Mouse (Mus musculus): ENCODE measurements around the gene Haao.

Gene Haao

GRCm38 (mm10) chr17:83834120-83834519 is 13.6 kb downstream of the Haao start:
- DNase-seq (ENCODE audit: low spot score) = no peak

GRCm38 (mm10) chr17:83830616-83831292 is 17.0 kb downstream of the Haao start:
- no peak for DNase-seq (ENCODE audit: low spot score)

- DNase-seq (ENCODE audit: low spot score) = no peak
Observed at GRCm38 (mm10) chr17:83829356-83829755, 18.4 kb downstream of the Haao start.

DNA sequence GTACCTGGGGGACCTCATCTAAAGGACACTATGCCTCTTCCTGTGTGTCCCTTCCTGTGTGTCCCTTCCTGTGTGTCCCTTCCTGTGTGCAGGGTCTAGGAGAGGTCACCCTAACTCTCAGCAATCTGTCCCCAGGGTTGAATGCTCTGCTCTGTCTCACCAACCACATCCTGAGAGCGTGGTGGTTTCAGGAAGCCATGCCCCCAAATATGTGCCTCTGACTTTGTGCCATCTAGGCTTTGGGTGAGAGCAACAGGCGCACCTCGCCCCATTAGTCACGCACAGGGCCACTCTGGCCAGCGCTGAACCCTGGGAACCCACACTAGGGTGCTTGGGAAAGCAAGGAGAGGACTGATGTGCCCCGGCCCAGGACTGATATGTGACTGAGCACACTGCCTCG is 23.9 kb downstream of the Haao start:
- DNase-seq (ENCODE audit: low spot score) = no peak

- DNase-seq (ENCODE audit: low spot score) = no peak
Observed at GRCm38 (mm10) chr17:83821876-83822275, 25.9 kb downstream of the Haao start.

DNA sequence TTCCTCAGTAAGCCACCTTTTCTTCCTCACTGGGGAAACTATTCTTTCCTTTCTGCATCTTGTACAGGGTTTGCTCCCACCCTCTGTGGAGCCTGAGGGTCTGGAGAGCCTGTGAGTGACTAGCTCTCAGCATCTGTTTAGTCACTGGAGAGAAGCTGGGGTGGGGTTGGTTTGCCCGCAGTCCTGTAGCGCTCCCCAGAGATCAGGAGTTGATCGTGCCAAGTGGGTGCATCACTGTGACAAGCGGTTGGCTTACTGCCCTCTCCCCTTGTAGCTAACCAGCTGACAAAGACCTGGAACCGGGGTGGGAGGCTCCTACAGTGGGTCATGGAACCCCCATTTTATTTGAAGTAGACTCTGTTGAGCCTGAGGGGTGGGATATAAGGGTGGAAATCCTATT is 27.1 kb downstream of the Haao start:
- DNase-seq (ENCODE audit: low spot score) = no peak

GRCm38 (mm10) chr17:83819503-83819902 is 28.3 kb downstream of the Haao start:
- no peak for DNase-seq (ENCODE audit: low spot score)

DNA sequence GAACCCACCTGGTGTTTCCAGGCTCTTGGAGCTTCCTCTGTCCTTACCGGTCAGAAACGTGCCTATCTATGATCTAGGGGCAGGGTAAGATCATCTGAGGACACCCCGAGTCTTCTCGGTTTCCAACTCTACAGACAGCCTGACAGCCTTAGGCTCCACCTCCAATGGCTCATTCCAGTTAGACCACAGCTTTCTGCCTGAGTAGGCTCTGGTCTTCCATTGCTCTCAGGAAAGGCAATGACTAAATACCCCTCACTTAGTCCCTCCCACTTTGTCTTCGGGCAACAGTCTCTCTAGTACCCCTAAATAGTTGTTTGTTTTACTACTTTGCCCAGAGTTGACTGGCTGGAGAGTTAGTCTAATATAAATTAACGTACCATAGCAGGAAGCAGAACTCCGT is 30.8 kb downstream of the Haao start:
- no peak for DNase-seq (ENCODE audit: low spot score)

DNA sequence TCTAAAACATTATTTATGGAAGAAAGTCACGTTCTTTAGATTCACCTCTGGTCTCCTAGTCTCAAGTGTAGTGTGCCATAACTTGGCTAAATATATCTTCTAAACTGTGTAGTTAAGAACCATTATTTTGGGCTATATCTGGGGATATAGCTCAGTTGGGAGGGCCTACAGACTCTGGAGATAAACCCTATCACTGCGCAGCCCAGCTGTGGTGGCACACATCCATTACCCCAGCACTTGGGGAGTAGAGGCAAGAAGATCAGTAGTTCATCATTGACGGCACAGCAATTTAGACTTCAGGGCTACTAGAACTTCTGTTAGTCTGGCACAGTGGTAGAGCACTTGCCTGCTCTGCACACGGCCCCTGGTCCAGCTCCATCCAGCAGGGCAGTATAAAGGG is 34.7 kb downstream of the Haao start:
- no peak for DNase-seq (ENCODE audit: low spot score)

GRCm38 (mm10) chr17:83812200-83812944 is 35.4 kb downstream of the Haao start:
- no peak for DNase-seq (ENCODE audit: low spot score)

DNA sequence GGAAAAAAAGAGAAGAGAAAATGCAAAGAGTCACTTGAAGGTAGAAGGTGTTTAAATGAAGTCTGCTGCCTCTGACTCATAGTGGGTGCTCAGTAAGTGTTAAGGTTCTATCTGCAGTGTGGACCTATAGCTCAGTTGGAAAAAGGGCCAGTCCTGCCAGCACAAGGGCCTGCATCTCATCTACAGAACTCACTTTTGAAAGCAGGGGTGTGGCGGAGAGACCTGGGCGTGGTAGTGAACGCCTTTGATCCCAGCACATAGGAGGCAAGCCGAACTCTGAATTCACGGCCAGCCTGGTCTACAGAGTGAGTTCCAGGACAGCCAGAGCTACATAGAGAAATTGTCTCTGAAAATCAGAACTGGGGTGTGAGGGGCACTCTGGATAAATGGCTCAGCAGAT is 37.5 kb downstream of the Haao start:
- peak; percentile 51 for DNase-seq (ENCODE audit: low spot score)

DNA sequence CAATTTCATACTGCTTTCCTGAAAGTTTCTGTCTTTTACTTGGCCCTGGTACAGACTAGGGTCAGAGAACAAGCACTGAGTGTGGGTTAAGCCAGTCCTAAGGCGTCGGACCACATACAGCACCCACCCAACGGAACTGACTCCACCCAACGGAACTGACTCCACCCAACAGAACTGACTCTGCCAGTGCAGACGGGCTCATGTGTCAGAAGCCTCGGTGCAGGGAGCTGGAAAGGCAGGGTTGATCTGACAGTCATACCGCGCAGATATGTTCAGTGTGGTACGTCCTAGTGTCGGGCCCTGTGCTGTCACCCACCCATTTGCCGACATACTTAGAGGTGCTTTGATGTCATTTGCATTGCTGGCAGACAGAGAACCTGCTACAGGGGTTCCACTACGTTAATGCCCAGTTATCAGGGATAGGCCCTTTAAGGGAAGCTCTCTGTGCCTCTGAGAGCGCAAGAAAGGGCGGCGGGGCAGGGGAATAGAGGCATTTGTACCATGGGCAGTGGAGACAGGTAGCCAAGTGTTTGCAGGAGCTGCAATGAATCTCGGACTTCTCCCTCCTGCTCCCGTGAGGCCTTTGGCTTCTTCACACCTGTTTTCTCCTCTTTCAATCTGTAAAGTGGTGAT is 38.5 kb downstream of the Haao start:
- DNase-seq (ENCODE audit: low spot score) = peak; percentile 69

DNA sequence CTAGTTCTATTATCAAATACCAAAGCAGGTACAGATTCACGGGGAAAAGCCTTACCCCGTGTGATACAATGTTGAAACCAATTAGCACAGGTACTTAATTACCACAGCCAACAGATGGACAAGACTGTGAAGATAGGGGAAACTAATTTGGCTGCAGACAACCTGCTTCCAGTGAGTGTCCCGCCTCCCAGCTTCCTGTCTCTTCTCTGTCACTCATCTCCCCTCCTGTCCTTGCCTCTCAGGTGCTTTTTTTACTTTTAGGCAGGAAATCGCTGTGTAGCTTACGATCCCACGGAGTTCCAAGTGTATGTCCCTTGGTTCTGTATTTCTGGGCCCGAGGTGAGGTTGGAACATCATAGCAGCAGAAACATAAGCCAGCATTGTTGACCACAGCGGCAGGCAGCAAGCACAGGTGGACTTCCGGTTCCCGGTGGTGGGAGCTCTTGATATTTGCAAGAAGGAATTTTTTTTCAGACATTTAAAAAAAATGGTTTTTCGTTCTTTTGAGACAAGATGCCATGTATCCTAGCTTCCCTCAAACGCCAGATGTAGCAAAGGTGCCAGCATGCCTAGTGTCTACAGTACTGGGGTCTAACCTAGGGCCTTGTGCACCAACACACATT is 39.2 kb downstream of the Haao start:
- DNase-seq (ENCODE audit: low spot score) = no peak

DNA sequence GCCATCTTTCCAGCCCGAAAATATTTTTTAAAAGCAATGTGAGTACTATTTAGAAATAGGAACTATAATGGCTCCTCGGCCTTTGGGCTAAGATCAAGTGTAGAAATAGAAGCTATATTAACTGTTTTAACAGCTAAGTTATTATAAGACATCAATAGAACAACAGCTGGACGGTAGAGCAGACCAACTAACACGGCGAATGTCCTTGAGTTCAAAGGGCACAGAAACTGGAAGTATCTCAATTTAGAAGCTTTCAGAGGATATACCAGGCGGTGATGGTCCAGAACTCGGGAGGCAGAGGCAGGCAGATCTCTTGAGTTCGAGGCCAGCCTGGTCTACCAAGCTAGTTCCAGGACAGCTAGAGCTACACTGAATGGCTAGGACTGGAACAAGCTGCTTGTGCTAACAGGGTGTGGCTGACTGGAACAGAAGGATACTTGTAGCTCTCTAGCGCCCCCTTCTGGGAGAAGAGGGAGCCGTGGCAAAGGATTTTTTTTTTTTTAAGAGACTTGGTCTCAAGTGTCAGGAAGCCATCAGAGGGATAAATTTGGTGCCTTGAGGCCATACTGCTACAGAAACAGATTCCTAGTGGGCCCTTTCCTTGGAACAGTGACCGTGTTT is 39.9 kb downstream of the Haao start:
- peak; percentile 71 for DNase-seq (ENCODE audit: low spot score)

GRCm38 (mm10) chr17:83807345-83807744 is 40.4 kb downstream of the Haao start:
- peak; percentile 15 for DNase-seq (ENCODE audit: low spot score)

- no peak for DNase-seq (ENCODE audit: low spot score)
Observed at GRCm38 (mm10) chr17:83805078-83805477, 42.7 kb downstream of the Haao start.

GRCm38 (mm10) chr17:83803987-83804386 is 43.8 kb downstream of the Haao start:
- DNase-seq (ENCODE audit: low spot score) = no peak

GRCm38 (mm10) chr17:83799506-83800050 is 48.2 kb downstream of the Haao start:
- no peak for DNase-seq (ENCODE audit: low spot score)

DNA sequence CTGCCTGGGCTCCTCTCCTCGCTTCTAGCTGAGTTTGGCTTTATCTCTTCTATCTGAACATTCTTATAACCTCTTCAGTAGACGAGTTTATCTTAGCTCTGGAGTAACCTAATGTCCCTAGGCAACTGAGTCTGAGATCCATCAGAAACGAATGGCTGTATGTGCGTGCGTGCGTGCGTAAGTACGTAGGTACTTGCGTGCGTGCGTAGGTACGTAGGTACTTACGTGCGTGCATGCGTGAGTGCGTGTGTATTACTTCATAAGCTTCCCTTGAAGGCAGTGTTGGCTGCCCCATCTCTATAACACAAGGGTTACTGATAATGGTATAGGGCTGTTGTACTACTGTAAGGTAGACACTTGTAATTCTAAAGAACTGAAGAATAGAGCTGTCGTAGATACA is 52.6 kb downstream of the Haao start:
- no peak for DNase-seq (ENCODE audit: low spot score)

GRCm38 (mm10) chr17:83792388-83792787 is 55.4 kb downstream of the Haao start:
- no peak for DNase-seq (ENCODE audit: low spot score)

DNA sequence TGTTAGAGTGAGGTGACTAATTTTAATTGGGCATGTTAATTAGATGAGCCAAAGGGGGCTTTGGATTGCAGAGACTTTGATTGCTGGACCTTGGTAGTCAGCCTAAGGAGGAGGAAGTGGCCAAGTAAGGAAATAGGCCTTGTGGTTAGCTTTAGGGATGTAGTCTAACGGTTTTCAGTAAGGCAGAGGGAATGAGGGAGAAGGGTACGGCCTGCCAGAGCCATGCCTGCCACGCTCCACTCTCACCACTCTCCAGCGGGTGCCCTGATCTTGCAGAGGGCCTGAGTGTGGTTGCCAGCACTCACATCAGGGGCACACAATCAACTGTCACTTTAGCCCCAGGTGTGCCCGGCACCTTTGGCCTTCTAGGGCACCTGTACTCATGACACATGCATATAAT is 57.6 kb downstream of the Haao start:
- no peak for DNase-seq (ENCODE audit: low spot score)

- DNase-seq (ENCODE audit: low spot score) = no peak
Observed at GRCm38 (mm10) chr17:83786418-83786817, 61.3 kb downstream of the Haao start.
